Mouse (Mus musculus): ENCODE results near the gene Clstn2. TPM values are rescaled to one million over a fixed set of nuclear protein-coding genes. Genes with fewer than 3 reads are reported as not detected.

Clstn2 gene
- polyA plus RNA-seq, 1 experiment from 2014 or later: 1.3 TPM

GRCm38 (mm10) chr9:97699020-97699419 is 334.0 kb downstream of the Clstn2 start:
- H3K9me3 ChIP-seq (ENCODE audit: control insufficient read depth, low read length): no peaks in the 10 kb centered on the region
- H3K4me1 ChIP-seq (ENCODE audit: control insufficient read depth, insufficient read depth, low read length): no peaks in the 10 kb centered on the region
- ATAC-seq (ENCODE audit: insufficient number of reproducible peaks, low FRiP score, low TSS enrichment, low read depth): no peak
- no peak overlapping the region for H3K9ac ChIP-seq (ENCODE audit: low read length)
- no peaks in the 10 kb centered on the region for H3K27me3 ChIP-seq (ENCODE audit: control insufficient read depth, insufficient read depth, low read length)
- H3K4me2 ChIP-seq (ENCODE audit: low read depth, severe bottlenecking): no peak overlapping the region
- 84% methylated on average over 2 of the region's 2 CpGs for WGBS
- H3K36me3 ChIP-seq (ENCODE audit: control insufficient read depth, insufficient read depth, low read length): no peaks in the 10 kb centered on the region
- DNase-seq (ENCODE audit: low spot score): no peak
- H3K4me3 ChIP-seq (ENCODE audit: low read depth, low read length): no peak overlapping the region
- no peak overlapping the region for H3K27ac ChIP-seq (replicated peaks; ENCODE audit: low read depth, low read length)

GRCm38 (mm10) chr9:97698071-97698470 is 334.9 kb downstream of the Clstn2 start:
- H3K4me3 ChIP-seq (ENCODE audit: low read depth, low read length): no peak overlapping the region
- 93% methylated on average over 10 of the region's 10 CpGs for WGBS

GRCm38 (mm10) chr9:97696655-97697235 is 336.2 kb downstream of the Clstn2 start:
- H3K36me3 ChIP-seq (ENCODE audit: control insufficient read depth, insufficient read depth, low read length): no peaks in the 10 kb centered on the region
- ATAC-seq (ENCODE audit: insufficient number of reproducible peaks, low FRiP score, low TSS enrichment, low read depth) (no peak), DNase-seq (ENCODE audit: low spot score) (no peak)
- H3K9ac ChIP-seq (ENCODE audit: low read length): no peak overlapping the region
- no peaks in the 10 kb centered on the region for H3K27me3 ChIP-seq (ENCODE audit: control insufficient read depth, insufficient read depth, low read length)
- H3K4me2 ChIP-seq (ENCODE audit: low read depth, severe bottlenecking): no peak overlapping the region
- H3K4me1 ChIP-seq (ENCODE audit: control insufficient read depth, insufficient read depth, low read length): no peaks in the 10 kb centered on the region
- H3K4me3 ChIP-seq (ENCODE audit: low read depth, low read length): no peak overlapping the region
- H3K27ac ChIP-seq (replicated peaks; ENCODE audit: low read depth, low read length): no peak overlapping the region
- no peaks in the 10 kb centered on the region for H3K9me3 ChIP-seq (ENCODE audit: control insufficient read depth, low read length)
- 71% methylated on average over 5 of the region's 5 CpGs for WGBS

More at GRCm38 (mm10) chr9:97698071-97698470, 334.9 kb downstream of the Clstn2 start:
- H3K9me3 ChIP-seq (ENCODE audit: control insufficient read depth, low read length): no peaks in the 10 kb centered on the region
- no peak for ATAC-seq (ENCODE audit: insufficient number of reproducible peaks, low FRiP score, low TSS enrichment, low read depth)
- no peak overlapping the region for H3K9ac ChIP-seq (ENCODE audit: low read length)
- no peak overlapping the region for H3K4me2 ChIP-seq (ENCODE audit: low read depth, severe bottlenecking)
- no peaks in the 10 kb centered on the region for H3K4me1 ChIP-seq (ENCODE audit: control insufficient read depth, insufficient read depth, low read length)
- H3K27me3 ChIP-seq (ENCODE audit: control insufficient read depth, insufficient read depth, low read length): no peaks in the 10 kb centered on the region
- H3K36me3 ChIP-seq (ENCODE audit: control insufficient read depth, insufficient read depth, low read length): no peaks in the 10 kb centered on the region
- no peak overlapping the region for H3K27ac ChIP-seq (replicated peaks; ENCODE audit: low read depth, low read length)
- no peak for DNase-seq (ENCODE audit: low spot score)

GRCm38 (mm10) chr9:97695278-97695677 is 337.7 kb downstream of the Clstn2 start:
- 65% methylated on average over 1 of the region's 1 CpGs for WGBS
- Histone ChIP-seq H3K4me2 (ENCODE audit: low read depth, severe bottlenecking) (no peak overlapping the region), H3K4me3 (ENCODE audit: low read depth, low read length) (no peak overlapping the region), H3K9ac (ENCODE audit: low read length) (no peak overlapping the region), H3K4me1 (ENCODE audit: control insufficient read depth, insufficient read depth, low read length) (no peaks in the 10 kb centered on the region), H3K36me3 (ENCODE audit: control insufficient read depth, insufficient read depth, low read length) (no peaks in the 10 kb centered on the region), H3K27ac (replicated peaks; ENCODE audit: low read depth, low read length) (no peak overlapping the region), H3K27me3 (ENCODE audit: control insufficient read depth, insufficient read depth, low read length) (no peaks in the 10 kb centered on the region), H3K9me3 (ENCODE audit: control insufficient read depth, low read length) (no peaks in the 10 kb centered on the region)
- DNase-seq (ENCODE audit: low spot score): no peak
- no peak for ATAC-seq (ENCODE audit: insufficient number of reproducible peaks, low FRiP score, low TSS enrichment, low read depth)

GRCm38 (mm10) chr9:97686826-97687425 is 346.1 kb downstream of the Clstn2 start:
- Histone ChIP-seq H3K4me3 (ENCODE audit: low read depth, low read length) (no peak overlapping the region), H3K9ac (ENCODE audit: low read length) (no peak overlapping the region), H3K4me1 (ENCODE audit: control insufficient read depth, insufficient read depth, low read length) (no peaks in the 10 kb centered on the region), H3K4me2 (ENCODE audit: low read depth, severe bottlenecking) (no peak overlapping the region), H3K27me3 (ENCODE audit: control insufficient read depth, insufficient read depth, low read length) (no peaks in the 10 kb centered on the region), H3K36me3 (ENCODE audit: control insufficient read depth, insufficient read depth, low read length) (no peaks in the 10 kb centered on the region), H3K27ac (replicated peaks; ENCODE audit: low read depth, low read length) (no peak overlapping the region), H3K9me3 (ENCODE audit: control insufficient read depth, low read length) (no peaks in the 10 kb centered on the region)
- ATAC-seq (ENCODE audit: insufficient number of reproducible peaks, low FRiP score, low TSS enrichment, low read depth) (no peak), DNase-seq (ENCODE audit: low spot score) (no peak)
- WGBS: 68% methylated on average over 4 of the region's 4 CpGs

- Histone ChIP-seq H3K4me1 (ENCODE audit: control insufficient read depth, insufficient read depth, low read length) (no peaks in the 10 kb centered on the region), H3K4me2 (ENCODE audit: low read depth, severe bottlenecking) (no peak overlapping the region), H3K9ac (ENCODE audit: low read length) (no peak overlapping the region), H3K27ac (replicated peaks; ENCODE audit: low read depth, low read length) (no peak overlapping the region), H3K9me3 (ENCODE audit: control insufficient read depth, low read length) (no peaks in the 10 kb centered on the region), H3K36me3 (ENCODE audit: control insufficient read depth, insufficient read depth, low read length) (no peaks in the 10 kb centered on the region), H3K27me3 (ENCODE audit: control insufficient read depth, insufficient read depth, low read length) (no peaks in the 10 kb centered on the region), H3K4me3 (ENCODE audit: low read depth, low read length) (no peak overlapping the region)
- 82% methylated on average over 4 of the region's 4 CpGs for WGBS
- DNase-seq (ENCODE audit: low spot score): no peak
- ATAC-seq (ENCODE audit: insufficient number of reproducible peaks, low FRiP score, low TSS enrichment, low read depth): no peak
These were observed 347.3 kb downstream of the Clstn2 start for GRCm38 (mm10) chr9:97685664-97686063.

- Histone ChIP-seq H3K9me3 (ENCODE audit: control insufficient read depth, low read length) (no peaks in the 10 kb centered on the region), H3K4me2 (ENCODE audit: low read depth, severe bottlenecking) (no peak overlapping the region), H3K9ac (ENCODE audit: low read length) (no peak overlapping the region), H3K27ac (replicated peaks; ENCODE audit: low read depth, low read length) (no peak overlapping the region), H3K27me3 (ENCODE audit: control insufficient read depth, insufficient read depth, low read length) (no peaks in the 10 kb centered on the region), H3K4me3 (ENCODE audit: low read depth, low read length) (no peak overlapping the region), H3K4me1 (ENCODE audit: control insufficient read depth, insufficient read depth, low read length) (no peaks in the 10 kb centered on the region), H3K36me3 (ENCODE audit: control insufficient read depth, insufficient read depth, low read length) (no peaks in the 10 kb centered on the region)
- ATAC-seq (ENCODE audit: insufficient number of reproducible peaks, low FRiP score, low TSS enrichment, low read depth) (no peak), DNase-seq (ENCODE audit: low spot score) (no peak)
These were observed 353.1 kb downstream of the Clstn2 start for GRCm38 (mm10) chr9:97679878-97680277.

- WGBS: 91% methylated on average over 4 of the region's 4 CpGs
- no peak for ATAC-seq (ENCODE audit: insufficient number of reproducible peaks, low FRiP score, low TSS enrichment, low read depth)
- no peaks in the 10 kb centered on the region for H3K9me3 ChIP-seq (ENCODE audit: control insufficient read depth, low read length)
These were observed 353.9 kb downstream of the Clstn2 start for GRCm38 (mm10) chr9:97679106-97679505.

GRCm38 (mm10) chr9:97677075-97677474 is 355.9 kb downstream of the Clstn2 start:
- Histone ChIP-seq H3K9ac (ENCODE audit: low read length) (no peak overlapping the region), H3K9me3 (ENCODE audit: control insufficient read depth, low read length) (no peaks in the 10 kb centered on the region), H3K36me3 (ENCODE audit: control insufficient read depth, insufficient read depth, low read length) (no peaks in the 10 kb centered on the region), H3K27ac (replicated peaks; ENCODE audit: low read depth, low read length) (no peak overlapping the region), H3K4me3 (ENCODE audit: low read depth, low read length) (no peak overlapping the region), H3K4me1 (ENCODE audit: control insufficient read depth, insufficient read depth, low read length) (0 out of 2 replicates have a peak, but pooled peaks cover 2% of the 10 kb centered on the region), H3K4me2 (ENCODE audit: low read depth, severe bottlenecking) (no peak overlapping the region), H3K27me3 (ENCODE audit: control insufficient read depth, insufficient read depth, low read length) (no peaks in the 10 kb centered on the region)
- 80% methylated on average over 3 of the region's 3 CpGs for WGBS
- no peak for ATAC-seq (ENCODE audit: insufficient number of reproducible peaks, low FRiP score, low TSS enrichment, low read depth)
- no peak for DNase-seq (ENCODE audit: low spot score)

More at GRCm38 (mm10) chr9:97679106-97679505, 353.9 kb downstream of the Clstn2 start:
- H3K27ac ChIP-seq (replicated peaks; ENCODE audit: low read depth, low read length): no peak overlapping the region
- no peak overlapping the region for H3K9ac ChIP-seq (ENCODE audit: low read length)
- H3K27me3 ChIP-seq (ENCODE audit: control insufficient read depth, insufficient read depth, low read length): no peaks in the 10 kb centered on the region
- H3K4me2 ChIP-seq (ENCODE audit: low read depth, severe bottlenecking): no peak overlapping the region
- H3K4me3 ChIP-seq (ENCODE audit: low read depth, low read length): no peak overlapping the region
- no peaks in the 10 kb centered on the region for H3K4me1 ChIP-seq (ENCODE audit: control insufficient read depth, insufficient read depth, low read length)
- no peak for DNase-seq (ENCODE audit: low spot score)
- no peaks in the 10 kb centered on the region for H3K36me3 ChIP-seq (ENCODE audit: control insufficient read depth, insufficient read depth, low read length)

All from limb, embryonic 11.5 days (tissue).